Mouse (Mus musculus): ENCODE data around the gene Rpl6. TPM values are rescaled to one million over a fixed set of nuclear protein-coding genes. Genes with fewer than 3 reads are reported as not detected.
"Not testable (repeated sequence)": the region's sequence is repeated elsewhere in the genome, so short reads cannot be mapped to it uniquely, and the experiment has no call there.

Rpl6 gene
- polyA plus RNA-seq, 1 experiment from 2014 or later = 659 TPM

DNA sequence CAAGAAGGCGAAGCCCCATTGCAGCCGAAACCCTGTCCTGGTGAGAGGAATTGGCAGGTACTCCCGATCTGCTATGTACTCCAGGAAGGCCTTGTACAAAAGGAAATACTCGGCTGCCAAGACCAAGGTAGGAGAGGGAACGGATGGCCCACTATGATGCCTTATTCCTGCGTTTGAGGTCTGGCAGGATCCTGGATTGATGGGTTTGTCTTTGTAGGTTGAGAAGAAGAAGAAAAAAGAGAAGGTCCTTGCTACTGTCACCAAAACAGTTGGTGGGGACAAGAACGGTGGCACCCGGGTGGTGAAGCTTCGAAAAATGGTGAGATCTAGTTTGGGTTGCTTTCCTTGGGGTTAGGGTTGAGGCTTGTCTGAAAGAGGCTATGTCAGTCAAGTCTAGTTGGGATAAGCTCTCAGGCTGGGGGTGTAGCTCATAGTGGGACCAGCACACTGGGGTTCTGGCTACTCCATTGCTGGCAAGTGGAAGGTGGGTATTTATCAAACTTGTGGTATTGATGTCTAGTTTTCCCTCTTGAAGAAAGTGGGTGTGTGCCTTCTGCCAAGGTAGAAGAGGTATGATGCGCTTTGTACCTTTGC is 1.4 kb downstream of the Rpl6 start:
- 84% methylated on average over 8 of the region's 10 CpGs for WGBS

DNA sequence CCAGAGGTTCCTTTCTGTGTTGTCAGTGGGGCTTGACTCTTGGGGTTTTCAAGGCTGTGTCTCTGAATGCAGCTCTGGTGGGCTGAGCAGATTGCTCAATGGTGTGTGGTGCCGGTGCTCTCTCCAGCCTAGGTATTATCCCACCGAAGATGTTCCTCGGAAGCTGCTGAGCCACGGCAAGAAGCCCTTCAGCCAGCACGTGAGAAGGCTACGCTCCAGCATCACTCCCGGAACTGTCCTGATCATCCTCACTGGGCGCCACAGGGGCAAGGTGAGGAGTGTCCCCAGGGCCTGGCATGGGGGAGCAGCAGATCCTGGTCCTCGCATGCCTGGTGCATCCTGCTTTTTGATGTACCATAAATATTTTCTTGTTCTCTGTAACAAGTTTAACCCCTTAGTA is 2.3 kb downstream of the Rpl6 start:
- no peak for DNase-seq (ENCODE audit: extremely low spot score, low spot score)
- H3K4me1 ChIP-seq = peaks cover 28% of the 10 kb centered on the region
- 89% methylated on average over 9 of the region's 9 CpGs for WGBS
- no peaks in the 10 kb centered on the region for H3K27me3 ChIP-seq (ENCODE audit: poor library complexity, severe bottlenecking)
- no peak overlapping the region for H3K27ac ChIP-seq
- no peaks in the 10 kb centered on the region for H3K9me3 ChIP-seq
- H3K36me3 ChIP-seq (replicated peaks) = peaks cover 62% of the 10 kb centered on the region
- H3K4me3 ChIP-seq = peak overlapping the region; percentile 94

More for the DNA sequence above, 1.4 kb downstream of the Rpl6 start:
- Histone ChIP-seq H3K27ac (peak overlapping the region; percentile 97; the same call in 1 of the 2 replicates), H3K4me1 (peaks cover 28% of the 10 kb centered on the region), H3K4me3 (peak overlapping the region; percentile 94), H3K36me3 (replicated peaks) (peaks cover 53% of the 10 kb centered on the region)
- H3K9me3 ChIP-seq; H3K27me3 ChIP-seq (ENCODE audit: poor library complexity, severe bottlenecking); DNase-seq (ENCODE audit: extremely low spot score, low spot score): not testable (repeated sequence)

DNA sequence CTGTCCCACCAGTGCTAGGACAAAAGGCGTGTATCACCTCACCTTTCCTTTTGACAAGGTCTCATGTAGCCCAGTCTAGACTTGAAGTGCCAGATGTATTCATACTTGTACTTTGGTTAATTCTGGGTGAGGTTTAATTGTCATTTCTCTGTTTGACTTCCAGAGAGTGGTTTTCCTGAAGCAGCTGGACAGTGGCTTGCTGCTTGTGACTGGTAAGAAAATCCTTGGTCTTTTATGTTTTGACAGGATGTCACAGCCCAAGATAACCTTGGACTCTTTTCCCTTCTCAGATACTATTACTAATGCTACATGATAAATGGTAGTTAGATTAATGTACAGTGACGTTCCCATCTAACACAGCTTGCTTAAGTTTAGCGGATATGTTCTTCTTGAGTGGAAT is 2.7 kb downstream of the Rpl6 start:
- DNase-seq (ENCODE audit: extremely low spot score, low spot score) = no peak
- Histone ChIP-seq H3K4me3 (peak overlapping the region; percentile 94; the same call in 1 of the 2 replicates), H3K36me3 (replicated peaks) (peaks cover 66% of the 10 kb centered on the region), H3K4me1 (peaks cover 28% of the 10 kb centered on the region), H3K27me3 (ENCODE audit: poor library complexity, severe bottlenecking) (no peaks in the 10 kb centered on the region), H3K9me3 (no peaks in the 10 kb centered on the region), H3K27ac (no peak overlapping the region)
- 94% methylated on average over 3 of the region's 3 CpGs for WGBS

DNA sequence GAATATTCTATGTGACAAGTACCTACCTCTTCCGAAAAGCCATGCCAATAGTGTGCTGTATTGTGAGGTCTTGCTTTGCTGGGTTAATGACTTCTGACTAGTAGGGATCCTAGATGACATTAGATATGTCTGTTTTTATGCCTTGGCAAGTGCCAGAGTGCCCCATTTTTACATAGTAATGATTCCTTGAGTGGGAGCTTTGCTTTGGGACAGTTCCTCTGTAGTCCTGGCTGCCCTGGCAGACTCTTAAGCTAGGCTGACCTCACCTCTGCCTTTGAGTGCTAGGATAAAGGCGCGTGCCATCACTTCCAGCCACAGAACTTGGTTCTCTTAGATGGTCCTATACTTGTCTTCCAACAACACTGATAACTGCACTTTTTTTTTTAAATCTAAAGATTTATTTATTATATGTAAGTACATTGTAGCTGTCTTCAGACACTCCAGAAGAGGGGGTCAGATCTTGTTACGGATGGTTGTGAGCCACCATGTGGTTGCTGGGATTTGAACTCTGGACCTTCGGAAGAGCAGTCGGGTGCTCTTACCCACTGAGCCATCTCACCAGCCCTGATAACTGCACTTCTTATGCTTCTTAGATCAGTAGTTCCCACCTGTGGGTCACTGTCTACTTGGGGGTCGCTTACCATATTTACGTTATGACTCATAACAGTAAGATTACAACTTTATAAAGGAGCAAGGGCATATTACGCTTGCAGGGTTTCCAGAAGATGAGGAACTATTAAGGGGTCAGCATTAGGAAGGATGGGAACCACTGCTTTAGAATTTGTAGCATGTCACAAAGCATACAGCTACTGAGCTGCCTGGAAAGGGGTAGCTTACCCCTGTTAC is 5.7 kb downstream of the Rpl6 start:
- H3K9me3 ChIP-seq = peaks cover 4% of the 10 kb centered on the region; the same call in 1 of the 2 replicates
- no peak overlapping the region for H3K27ac ChIP-seq
- H3K4me3 ChIP-seq = no peak overlapping the region

DNA sequence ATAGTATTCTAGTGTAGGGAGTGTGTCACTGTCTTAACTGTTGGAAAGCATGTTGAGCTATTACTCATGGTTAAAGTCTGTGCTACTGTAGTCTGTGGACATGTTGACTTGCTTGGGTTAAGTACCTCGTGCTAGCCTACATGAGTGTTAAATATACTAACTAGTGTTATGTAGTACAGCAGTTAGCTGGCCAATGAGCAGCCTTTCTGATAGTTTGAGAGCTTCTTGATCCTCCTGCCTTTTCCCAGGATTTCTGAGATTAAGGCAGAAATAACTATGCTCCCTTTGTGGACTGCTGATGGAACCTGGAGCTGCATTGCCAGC is 6.3 kb downstream of the Rpl6 start:
- peaks cover 4% of the 10 kb centered on the region; the same call in 1 of the 2 replicates for H3K9me3 ChIP-seq
- 89% methylated on average over 1 of the region's 1 CpGs for WGBS
- H3K27me3 ChIP-seq (ENCODE audit: poor library complexity, severe bottlenecking) = no peaks in the 10 kb centered on the region
- peaks cover 23% of the 10 kb centered on the region for H3K4me1 ChIP-seq
- no peak overlapping the region for H3K4me3 ChIP-seq
- H3K36me3 ChIP-seq (replicated peaks) = peaks cover 77% of the 10 kb centered on the region
- DNase-seq (ENCODE audit: extremely low spot score, low spot score) = no peak
- H3K27ac ChIP-seq = no peak overlapping the region

More for the DNA sequence above, 5.7 kb downstream of the Rpl6 start:
- peaks cover 28% of the 10 kb centered on the region for H3K4me1 ChIP-seq
- 92% methylated on average over 9 of the region's 9 CpGs for WGBS
- DNase-seq (ENCODE audit: extremely low spot score, low spot score) = no peak
- H3K27me3 ChIP-seq (ENCODE audit: poor library complexity, severe bottlenecking) = no peaks in the 10 kb centered on the region
- peaks cover 79% of the 10 kb centered on the region for H3K36me3 ChIP-seq (replicated peaks)

DNA sequence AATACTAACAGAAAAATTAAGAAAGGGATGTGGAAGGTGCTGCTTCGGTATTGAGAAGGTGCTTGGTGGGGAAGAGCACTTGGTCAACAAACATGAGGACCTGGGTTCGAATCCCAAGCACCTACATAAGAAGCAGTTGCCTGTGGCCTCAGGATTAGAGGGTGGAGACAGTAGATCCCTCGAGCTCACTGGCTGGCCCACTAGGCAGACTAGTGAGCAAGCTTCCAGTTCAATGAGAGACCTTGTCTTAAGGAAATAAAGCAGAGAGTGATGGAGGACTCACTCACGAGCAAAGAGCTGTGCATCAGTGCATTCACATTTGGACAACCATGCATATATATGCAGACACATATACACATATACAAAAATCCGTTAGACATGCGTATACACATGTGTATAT is 7.8 kb downstream of the Rpl6 start:
- H3K4me3 ChIP-seq = no peak overlapping the region
- H3K4me1 ChIP-seq = peaks cover 9% of the 10 kb centered on the region
- H3K27ac ChIP-seq = no peak overlapping the region
- peaks cover 4% of the 10 kb centered on the region; the same call in 1 of the 2 replicates for H3K9me3 ChIP-seq
- no peak for DNase-seq (ENCODE audit: extremely low spot score, low spot score)
- H3K27me3 ChIP-seq (ENCODE audit: poor library complexity, severe bottlenecking) = no peaks in the 10 kb centered on the region
- peaks cover 62% of the 10 kb centered on the region for H3K36me3 ChIP-seq (replicated peaks)
- WGBS = 95% methylated on average over 6 of the region's 6 CpGs

DNA sequence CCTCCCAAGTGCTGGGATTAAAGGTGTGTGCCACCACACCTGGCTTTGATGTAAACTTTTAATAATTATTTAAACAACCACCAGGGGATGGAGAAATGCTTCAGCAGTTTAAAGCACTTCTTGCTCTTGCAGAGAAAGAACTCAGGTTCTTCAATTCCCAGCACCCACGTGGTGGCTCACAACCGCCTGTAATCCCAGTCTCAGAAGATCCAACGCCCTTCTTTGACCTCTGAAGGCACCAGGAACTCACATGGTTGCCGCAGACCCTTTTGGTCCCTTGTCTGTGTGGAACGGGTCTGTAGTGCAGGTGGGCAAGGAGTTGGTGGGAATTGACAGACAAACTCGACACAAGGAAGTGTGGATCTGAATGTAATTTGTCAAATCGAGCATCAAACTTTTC is 10.4 kb downstream of the Rpl6 start:
- WGBS = 62% methylated on average over 7 of the region's 7 CpGs

DNA sequence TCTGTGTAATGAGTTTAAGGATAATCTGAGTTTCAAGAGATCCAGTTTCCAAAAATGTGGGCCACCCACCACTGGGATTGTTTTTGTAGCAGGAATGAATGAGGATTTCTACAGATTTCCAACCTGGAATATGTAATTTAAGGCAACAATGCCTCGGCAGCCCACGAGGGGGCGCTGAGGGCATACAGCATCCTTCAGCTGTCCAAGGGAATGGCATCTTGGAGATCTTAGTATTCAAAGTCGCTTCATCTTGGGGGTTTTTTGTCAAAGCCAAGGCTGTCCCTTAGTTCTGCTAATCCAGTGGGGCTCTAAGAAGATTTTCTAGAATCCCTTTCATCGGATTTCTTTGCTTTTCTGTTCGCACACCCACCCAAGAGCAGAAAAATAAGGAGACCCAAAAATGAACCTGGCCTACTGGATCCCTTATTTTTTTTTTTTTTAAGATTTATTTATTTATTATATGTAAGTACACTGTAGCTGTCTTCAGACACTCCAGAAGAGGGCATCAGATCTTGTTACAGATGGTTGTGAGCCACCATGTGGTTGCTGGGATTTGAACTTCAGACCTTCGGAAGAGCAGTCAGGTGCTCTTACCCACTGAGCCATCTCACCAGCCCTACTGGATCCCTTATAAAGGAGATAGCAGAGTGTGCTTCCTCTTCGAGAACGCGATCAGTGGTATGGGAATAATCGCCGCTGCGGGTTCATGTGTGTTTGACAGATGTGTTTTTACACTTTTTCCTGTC is 11.3 kb downstream of the Rpl6 start:
- Histone ChIP-seq H3K4me1 (peaks cover 4% of the 10 kb centered on the region), H3K4me3 (no peak overlapping the region), H3K27ac (no peak overlapping the region), H3K27me3 (ENCODE audit: poor library complexity, severe bottlenecking) (no peaks in the 10 kb centered on the region), H3K36me3 (replicated peaks) (peaks cover 27% of the 10 kb centered on the region), H3K9me3 (peaks cover 4% of the 10 kb centered on the region; the same call in 1 of the 2 replicates)
- 52% methylated on average over 13 of the region's 13 CpGs for WGBS
- peak; percentile 64 for DNase-seq (ENCODE audit: extremely low spot score, low spot score)

More for the DNA sequence above, 10.4 kb downstream of the Rpl6 start:
- no peak overlapping the region for H3K4me3 ChIP-seq
- H3K27ac ChIP-seq = no peak overlapping the region
- peaks cover under 1% of the 10 kb centered on the region for H3K4me1 ChIP-seq
- no peaks in the 10 kb centered on the region for H3K27me3 ChIP-seq (ENCODE audit: poor library complexity, severe bottlenecking)
- peaks cover 4% of the 10 kb centered on the region; the same call in 1 of the 2 replicates for H3K9me3 ChIP-seq
- no peak for DNase-seq (ENCODE audit: extremely low spot score, low spot score)
- H3K36me3 ChIP-seq (replicated peaks) = peaks cover 36% of the 10 kb centered on the region

DNA sequence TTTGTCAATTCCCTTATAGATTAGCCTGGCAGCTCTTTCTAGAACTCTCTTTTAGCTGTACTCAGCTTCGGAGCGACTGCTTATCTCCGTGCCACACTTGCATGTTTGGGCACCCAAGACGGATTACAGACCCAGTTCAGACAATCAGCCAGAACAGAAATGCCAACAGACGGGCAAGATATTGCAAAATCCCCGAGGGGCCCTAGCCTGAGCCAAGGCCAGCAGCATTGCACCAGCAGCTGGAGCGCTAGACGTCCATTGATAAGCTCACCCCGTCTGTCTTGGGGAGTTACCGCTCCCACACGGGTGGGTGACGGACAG is 11.8 kb downstream of the Rpl6 start:
- Histone ChIP-seq H3K27me3 (ENCODE audit: poor library complexity, severe bottlenecking) (no peaks in the 10 kb centered on the region), H3K4me3 (no peak overlapping the region), H3K27ac (no peak overlapping the region), H3K36me3 (replicated peaks) (peaks cover 22% of the 10 kb centered on the region), H3K4me1 (peaks cover 9% of the 10 kb centered on the region), H3K9me3 (peaks cover 4% of the 10 kb centered on the region; the same call in 1 of the 2 replicates)
- 87% methylated on average over 12 of the region's 12 CpGs for WGBS
- DNase-seq (ENCODE audit: extremely low spot score, low spot score) = no peak

DNA sequence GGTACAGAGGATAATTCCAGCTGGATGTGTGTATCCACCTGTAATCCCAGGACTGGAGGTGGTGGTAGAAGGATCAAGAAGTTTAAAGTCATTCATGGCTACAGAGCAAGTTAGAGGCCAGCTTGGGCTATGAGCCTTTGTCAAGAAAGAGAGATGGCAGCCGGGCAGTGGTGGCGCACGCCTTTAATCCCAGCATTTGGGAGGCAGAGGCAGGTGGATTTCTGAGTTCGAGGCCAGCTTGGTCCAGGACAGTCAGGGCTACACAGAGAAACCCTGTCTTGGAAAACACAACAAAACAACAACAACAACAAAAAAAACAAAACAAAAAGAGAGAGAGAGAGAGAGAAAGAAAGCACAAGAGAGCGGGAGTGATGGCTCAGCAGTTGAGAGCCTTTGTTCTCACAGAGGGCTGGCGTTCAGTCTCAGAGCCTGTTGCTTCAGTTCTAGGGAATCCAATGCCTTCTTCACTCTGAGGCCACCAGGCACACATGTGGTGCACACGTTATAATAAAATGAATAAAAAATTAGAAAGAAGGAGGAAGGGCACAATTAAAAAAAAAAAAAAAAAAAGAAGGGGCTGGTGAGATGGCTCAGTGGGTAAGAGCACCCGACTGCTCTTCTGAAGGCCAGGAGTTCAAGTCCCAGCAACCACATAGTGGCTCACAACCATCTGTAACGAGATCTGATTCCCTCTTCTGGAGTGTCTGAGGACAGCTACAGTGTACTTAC is 12.5 kb downstream of the Rpl6 start:
- not testable (repeated sequence) for H3K27me3 ChIP-seq (ENCODE audit: poor library complexity, severe bottlenecking); H3K27ac ChIP-seq; H3K4me3 ChIP-seq; H3K9me3 ChIP-seq; DNase-seq (ENCODE audit: extremely low spot score, low spot score)
- 91% methylated on average over 9 of the region's 9 CpGs for WGBS
- peaks cover 15% of the 10 kb centered on the region for H3K4me1 ChIP-seq
- H3K36me3 ChIP-seq (replicated peaks) = peaks cover 15% of the 10 kb centered on the region

DNA sequence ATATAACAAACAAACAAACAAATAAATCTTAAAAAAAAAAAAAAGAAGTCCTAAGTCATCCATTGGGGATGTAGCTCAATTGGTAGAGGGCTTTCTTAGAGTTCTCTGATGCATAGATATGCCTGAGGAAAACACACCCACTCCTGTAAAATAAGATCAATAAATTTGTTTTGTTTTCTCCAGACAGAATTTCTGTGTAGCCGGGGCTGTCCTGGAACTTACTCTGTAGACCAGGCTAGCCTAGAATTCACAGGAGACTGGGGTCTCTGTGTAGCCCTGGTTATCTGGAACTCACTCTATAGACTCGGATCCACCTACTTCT is 13.0 kb downstream of the Rpl6 start:
- H3K36me3 ChIP-seq (replicated peaks) = peaks cover 10% of the 10 kb centered on the region
- WGBS = 88% methylated on average over 2 of the region's 2 CpGs

DNA sequence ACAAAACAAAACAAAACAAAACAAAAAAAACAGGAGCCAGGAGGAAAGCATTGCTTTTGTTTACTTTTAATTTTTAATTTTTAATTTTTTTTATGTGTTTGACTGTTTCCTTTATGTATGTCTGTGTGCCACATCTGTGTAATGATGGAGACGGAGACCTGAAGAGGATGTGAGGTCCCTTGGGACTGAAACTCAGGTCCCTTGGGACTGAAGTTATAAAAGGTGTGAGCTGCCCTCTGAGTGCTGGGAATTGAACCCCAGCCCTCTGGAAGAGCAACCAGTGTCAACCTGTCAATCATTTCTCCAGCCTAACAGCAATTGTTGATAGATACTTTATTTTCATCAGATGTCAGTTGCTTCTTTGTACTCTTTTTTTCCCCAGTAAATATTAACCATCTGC is 14.9 kb downstream of the Rpl6 start:
- H3K27ac ChIP-seq = no peak overlapping the region
- H3K4me1 ChIP-seq = peaks cover 19% of the 10 kb centered on the region
- DNase-seq (ENCODE audit: extremely low spot score, low spot score) = no peak
- 83% methylated on average over 1 of the region's 1 CpGs for WGBS
- no peaks in the 10 kb centered on the region for H3K36me3 ChIP-seq (replicated peaks)
- H3K9me3 ChIP-seq = no peaks in the 10 kb centered on the region
- no peaks in the 10 kb centered on the region for H3K27me3 ChIP-seq (ENCODE audit: poor library complexity, severe bottlenecking)
- H3K4me3 ChIP-seq = no peak overlapping the region

More for the DNA sequence above, 13.0 kb downstream of the Rpl6 start:
- peaks cover 19% of the 10 kb centered on the region for H3K4me1 ChIP-seq
- H3K9me3 ChIP-seq = peaks cover 2% of the 10 kb centered on the region; the same call in 1 of the 2 replicates
- no peak overlapping the region for H3K4me3 ChIP-seq
- H3K27me3 ChIP-seq (ENCODE audit: poor library complexity, severe bottlenecking) = no peaks in the 10 kb centered on the region
- no peak for DNase-seq (ENCODE audit: extremely low spot score, low spot score)
- no peak overlapping the region for H3K27ac ChIP-seq
